Comparison of ENCODE assay signal across 13 mouse cellular contexts in genomic region chr14:114053558-114054235, GRCm38 (mm10).
"Had no signal": no experiment of that assay in that cellular context is flagged by ENCODE, and none has a peak within 500 bp of the region (broad histone marks: within the 10 kb centered on the region; RNA-seq: fewer than 3 reads in every experiment).

No protein-coding gene starts in this region.

- H3K4me1 ChIP-seq: intestine, embryonic 15.5 days; limb, embryonic 10.5 days; liver, embryonic 15.5 days; neural tube, embryonic 12.5 days had no signal

- H3K36me3 ChIP-seq: intestine, embryonic 15.5 days; limb, embryonic 10.5 days; liver, embryonic 15.5 days; neural tube, embryonic 12.5 days had no signal

- ATAC-seq: intestine, embryonic 15.5 days; lung, postnatal 0 days had no signal

- H3K9ac ChIP-seq: intestine, embryonic 15.5 days; liver, embryonic 15.5 days; neural tube, embryonic 12.5 days had no signal

- H3K27ac ChIP-seq: intestine, embryonic 15.5 days; left cerebral cortex, adult 2 months; limb, embryonic 10.5 days; liver, embryonic 15.5 days; neural tube, embryonic 12.5 days; stomach, postnatal 0 days had no signal

- DNase-seq: kidney, adult 18-20 months; kidney, postnatal 10 days; lung, adult 2 months; lung, postnatal 36 days; right cerebral cortex, adult 18-20 months had no signal

- H3K9me3 ChIP-seq: intestine, embryonic 15.5 days; limb, embryonic 10.5 days; liver, embryonic 15.5 days; neural tube, embryonic 12.5 days had no signal

- H3K4me3 ChIP-seq: intestine, embryonic 15.5 days; left cerebral cortex, adult 2 months; limb, embryonic 10.5 days; liver, embryonic 15.5 days; neural tube, embryonic 12.5 days had no signal

- H3K4me2 ChIP-seq: intestine, embryonic 15.5 days; liver, embryonic 11.5 days; liver, embryonic 15.5 days; neural tube, embryonic 12.5 days had no signal

- H3K27me3 ChIP-seq: intestine, embryonic 15.5 days; liver, embryonic 15.5 days; neural tube, embryonic 12.5 days had no signal
